Mouse (Mus musculus) neural tube, embryonic 13.5 days (tissue): ENCODE measurements around the gene Dbndd2. TPM values are rescaled to one million over a fixed set of nuclear protein-coding genes. Genes with fewer than 3 reads are reported as not detected.

Experiments
- ATAC-seq: fragments of 200-750 bp; cut with Nextera tagmentation; 2 replicates; pipeline ENCODE4 v1.8.0; 2017; ENCODE audit warnings: low read depth, mild to moderate bottlenecking, moderate TSS enrichment, moderate library complexity
- H3K27ac ChIP-seq: fragments of 300-500 bp; sonication (generic); replicated peaks from 2 replicates; pipeline ENCODE4 v1.5.1; 2015; ENCODE audit warnings: moderate library complexity, mild to moderate bottlenecking, inconsistent platforms
- H3K27me3 ChIP-seq: fragments of 300-500 bp; sonication (generic); 2 replicates; pipeline ENCODE4 v1.6.1; 2015; ENCODE audit warnings: mild to moderate bottlenecking, inconsistent platforms
- H3K36me3 ChIP-seq: fragments of 300-500 bp; sonication (generic); 2 replicates; pipeline ENCODE4 v1.6.1; 2015; ENCODE audit warnings: mild to moderate bottlenecking, inconsistent platforms
- H3K4me1 ChIP-seq: fragments of 300-500 bp; sonication (generic); replicated peaks from 2 replicates; pipeline ENCODE4 v1.6.1; 2015; ENCODE audit warnings: inconsistent platforms
- H3K4me2 ChIP-seq: fragments of 300-500 bp; sonication (generic); 2 replicates; pipeline ENCODE4 v1.6.1; 2015; ENCODE audit warnings: inconsistent platforms, mild to moderate bottlenecking, moderate library complexity
- H3K4me3 ChIP-seq: fragments of 300-500 bp; sonication (generic); 2 replicates; pipeline ENCODE4 v1.5.1; 2015; ENCODE audit warnings: mild to moderate bottlenecking, inconsistent platforms
- H3K9ac ChIP-seq: fragments of 300-500 bp; sonication (generic); 2 replicates; pipeline ENCODE4 v1.6.1; 2015; ENCODE audit warnings: moderate library complexity, mild to moderate bottlenecking, inconsistent platforms
- H3K9me3 ChIP-seq: fragments of 300-500 bp; sonication (generic); 2 replicates; pipeline ENCODE4 v1.6.1; 2016; ENCODE audit warnings: inconsistent platforms
- WGBS: fragments of 180-500 bp; shearing (Covaris S2); methylation state at CpG from one replicate; pipeline ENCODE4 v1.1.7; 2015; 5-methylcytosine and 5-hydroxymethylcytosine counted together
- polyA plus RNA-seq: library from polyadenylated mRNA; unstranded; fragments of >200 nt; fragmentation: Nextera tagmentation; extraction: Ambion mirVana; gene quantifications from 2 replicates; pipeline ENCODE4 v1.2.1, GENCODE M21; 2015

The Dbndd2 gene
- polyA plus RNA-seq, 1 experiment from 2014 or later: 10.3 TPM

GRCm38 (mm10) chr2:164494126-164494525, 8.2 kb downstream of the Dbndd2 start:
- Histone ChIP-seq H3K4me1 (peaks cover 18% of the 10 kb centered on the region), H3K27me3 (0 out of 2 replicates have a peak, but pooled peaks cover 3% of the 10 kb centered on the region), H3K9ac (no peak overlapping the region), H3K27ac (no peak overlapping the region), H3K9me3 (no peaks in the 10 kb centered on the region), H3K4me2 (no peak overlapping the region), H3K4me3 (no peak overlapping the region), H3K36me3 (peaks cover 11% of the 10 kb centered on the region)
- ATAC-seq: no peak
- 48% methylated on average over 2 of the region's 2 CpGs for WGBS

GRCm38 (mm10) chr2:164496331-164496730, 10.4 kb downstream of the Dbndd2 start:
- Histone ChIP-seq H3K9ac (no peak overlapping the region), H3K27ac (no peak overlapping the region), H3K4me1 (peaks cover 18% of the 10 kb centered on the region), H3K36me3 (peaks cover 20% of the 10 kb centered on the region), H3K4me2 (peak overlapping the region; percentile 99), H3K4me3 (0 out of 2 replicates have a peak overlapping the region, but pooled peaks have one; percentile 85), H3K27me3 (0 out of 2 replicates have a peak, but pooled peaks cover 3% of the 10 kb centered on the region), H3K9me3 (no peaks in the 10 kb centered on the region)
- 48% methylated on average over 1 of the region's 1 CpGs for WGBS
- ATAC-seq: no peak

- peak; percentile 91 for ATAC-seq
- H3K9ac ChIP-seq: peak within 1 kb of the TSS; percentile 82
- peaks cover 24% of the 10 kb centered on the region for H3K36me3 ChIP-seq
- H3K4me3 ChIP-seq: peak within 1 kb of the TSS; percentile 85
- H3K27me3 ChIP-seq: 0 out of 2 replicates have a peak, but pooled peaks cover 3% of the 10 kb centered on the region
- H3K27ac ChIP-seq: peak within 1 kb of the TSS; percentile 57
- 4% methylated on average over 43 of the region's 43 CpGs for WGBS
- no peaks in the 10 kb centered on the region for H3K9me3 ChIP-seq
- peak within 1 kb of the TSS; percentile 99 for H3K4me2 ChIP-seq
- peaks cover 18% of the 10 kb centered on the region for H3K4me1 ChIP-seq
These were observed 11.2 kb downstream of the Dbndd2 start, which contains the start of gene Pigt for GRCm38 (mm10) chr2:164496847-164497690. Gene Pigt, plus strand, starts transcription at chr2:164497520.

- Histone ChIP-seq H3K9me3 (no peaks in the 10 kb centered on the region), H3K27me3 (0 out of 2 replicates have a peak, but pooled peaks cover 3% of the 10 kb centered on the region), H3K27ac (0 out of 2 replicates have a peak overlapping the region, but pooled peaks have one; percentile 34), H3K4me1 (peaks cover 18% of the 10 kb centered on the region), H3K4me3 (peak overlapping the region; percentile 85), H3K4me2 (peak overlapping the region; percentile 99), H3K9ac (peak overlapping the region; percentile 82), H3K36me3 (peaks cover 31% of the 10 kb centered on the region)
- WGBS: 6% methylated on average over 21 of the region's 21 CpGs
- ATAC-seq: peak; percentile 44
These were observed 11.9 kb downstream of the Dbndd2 start for GRCm38 (mm10) chr2:164497691-164498268.

GRCm38 (mm10) chr2:164499317-164499716, 13.4 kb downstream of the Dbndd2 start:
- WGBS: 77% methylated on average over 5 of the region's 5 CpGs
- Histone ChIP-seq H3K9ac (no peak overlapping the region), H3K4me2 (no peak overlapping the region), H3K4me1 (peaks cover 18% of the 10 kb centered on the region), H3K27me3 (0 out of 2 replicates have a peak, but pooled peaks cover 3% of the 10 kb centered on the region), H3K4me3 (no peak overlapping the region), H3K27ac (no peak overlapping the region), H3K9me3 (0 out of 2 replicates have a peak, but pooled peaks cover 3% of the 10 kb centered on the region), H3K36me3 (peaks cover 46% of the 10 kb centered on the region)
- no peak for ATAC-seq

- Histone ChIP-seq H3K4me1 (peaks cover 18% of the 10 kb centered on the region), H3K4me2 (no peak overlapping the region), H3K36me3 (peaks cover 57% of the 10 kb centered on the region), H3K9me3 (peaks cover 9% of the 10 kb centered on the region; the same call in 1 of the 2 replicates), H3K4me3 (no peak overlapping the region), H3K27me3 (no peaks in the 10 kb centered on the region), H3K27ac (no peak overlapping the region), H3K9ac (no peak overlapping the region)
- no peak for ATAC-seq
- 63% methylated on average over 7 of the region's 7 CpGs for WGBS
These were observed 14.6 kb downstream of the Dbndd2 start for GRCm38 (mm10) chr2:164500511-164500910.

GRCm38 (mm10) chr2:164504919-164505318, 19.0 kb downstream of the Dbndd2 start:
- Histone ChIP-seq H3K4me1 (no peaks in the 10 kb centered on the region), H3K27me3 (no peaks in the 10 kb centered on the region), H3K9ac (no peak overlapping the region), H3K27ac (no peak overlapping the region), H3K9me3 (peaks cover 9% of the 10 kb centered on the region; the same call in 1 of the 2 replicates), H3K36me3 (peaks cover 79% of the 10 kb centered on the region), H3K4me2 (no peak overlapping the region), H3K4me3 (no peak overlapping the region)
- 95% methylated on average over 3 of the region's 3 CpGs for WGBS
- no peak for ATAC-seq

- Histone ChIP-seq H3K9me3 (peaks cover 9% of the 10 kb centered on the region; the same call in 1 of the 2 replicates), H3K27me3 (no peaks in the 10 kb centered on the region), H3K4me2 (no peak overlapping the region), H3K4me3 (no peak overlapping the region), H3K9ac (no peak overlapping the region), H3K4me1 (no peaks in the 10 kb centered on the region), H3K27ac (no peak overlapping the region), H3K36me3 (peaks cover 71% of the 10 kb centered on the region)
- 96% methylated on average over 4 of the region's 4 CpGs for WGBS
- ATAC-seq: no peak
These were observed 19.9 kb downstream of the Dbndd2 start for GRCm38 (mm10) chr2:164505619-164506347.

GRCm38 (mm10) chr2:164507811-164508210, 21.9 kb downstream of the Dbndd2 start:
- H3K4me1 ChIP-seq: no peaks in the 10 kb centered on the region
- no peak overlapping the region for H3K9ac ChIP-seq
- 89% methylated on average over 19 of the region's 19 CpGs for WGBS
- no peak overlapping the region for H3K4me3 ChIP-seq
- peaks cover 9% of the 10 kb centered on the region; the same call in 1 of the 2 replicates for H3K9me3 ChIP-seq
- no peak overlapping the region for H3K4me2 ChIP-seq
- no peak overlapping the region for H3K27ac ChIP-seq
- H3K36me3 ChIP-seq: peaks cover 51% of the 10 kb centered on the region
- no peaks in the 10 kb centered on the region for H3K27me3 ChIP-seq
- ATAC-seq: no peak

GRCm38 (mm10) chr2:164510621-164511190, 24.8 kb downstream of the Dbndd2 start:
- Histone ChIP-seq H3K27ac (no peak overlapping the region), H3K9ac (no peak overlapping the region), H3K9me3 (no peaks in the 10 kb centered on the region), H3K27me3 (no peaks in the 10 kb centered on the region), H3K4me2 (no peak overlapping the region), H3K4me3 (no peak overlapping the region), H3K36me3 (peaks cover 23% of the 10 kb centered on the region), H3K4me1 (no peaks in the 10 kb centered on the region)
- WGBS: 52% methylated on average over 4 of the region's 5 CpGs
- ATAC-seq: no peak

GRCm38 (mm10) chr2:164512121-164512909, 26.4 kb downstream of the Dbndd2 start:
- H3K27me3 ChIP-seq: no peaks in the 10 kb centered on the region
- no peak overlapping the region for H3K27ac ChIP-seq
- H3K36me3 ChIP-seq: peaks cover 8% of the 10 kb centered on the region
- no peak overlapping the region for H3K9ac ChIP-seq
- no peak overlapping the region for H3K4me2 ChIP-seq
- H3K4me3 ChIP-seq: no peak overlapping the region
- ATAC-seq: no peak
- WGBS: 75% methylated on average over 14 of the region's 14 CpGs
- H3K9me3 ChIP-seq: no peaks in the 10 kb centered on the region
- no peaks in the 10 kb centered on the region for H3K4me1 ChIP-seq
